Mouse (Mus musculus) urinary bladder, postnatal 4 days (tissue): ENCODE results near the gene Mrtfa.

Experiments
- DNase-seq, 2 experiments: peaks; one replicate each; pipeline ENCODE4 v3.0.0; 2021 to 2022; ENCODE audit warnings: low spot score in 2 of 2

The Mrtfa gene

GRCm38 (mm10) chr15:81156453-81156852, 34.1 kb downstream of the Mrtfa start:
- DNase-seq, result no peak

GRCm38 (mm10) chr15:81155845-81156244, 34.7 kb downstream of the Mrtfa start:
- no peak for DNase-seq

DNA sequence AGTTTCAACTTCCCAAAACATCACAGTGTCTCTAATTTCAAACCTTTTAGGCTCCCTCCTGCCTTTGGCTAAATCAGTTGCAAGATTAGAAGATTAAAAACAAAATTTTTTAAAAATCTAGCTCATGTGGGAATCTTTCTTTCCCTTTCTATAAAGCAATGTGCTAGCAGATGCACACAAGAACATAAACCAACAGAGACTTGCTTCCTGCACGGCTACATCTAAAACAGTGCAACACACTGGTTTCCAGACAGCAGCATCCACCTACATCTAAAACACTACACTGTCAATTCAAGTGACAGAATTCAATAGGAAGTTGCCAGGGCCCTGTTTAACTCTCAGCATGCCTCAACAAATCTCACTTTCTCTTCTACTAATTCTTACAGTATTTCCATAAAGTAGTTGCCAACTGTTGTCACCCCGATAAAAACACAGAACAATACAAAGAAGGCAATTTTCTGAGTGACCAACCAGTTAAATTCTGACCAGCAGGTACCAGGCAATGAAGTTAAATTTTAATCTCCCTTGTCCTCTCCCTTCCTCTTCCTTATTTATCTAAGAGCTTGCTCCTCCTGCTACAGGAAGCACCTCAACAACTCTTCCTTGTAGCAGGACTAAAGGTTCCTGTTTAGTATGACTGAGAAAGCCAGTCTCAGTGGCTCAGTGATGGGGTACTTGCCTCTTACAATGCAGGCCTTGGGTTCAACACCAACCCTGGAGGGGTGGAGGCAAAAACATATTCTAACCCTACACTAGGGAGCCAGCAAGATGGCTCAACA, 35.5 kb downstream of the Mrtfa start:
- DNase-seq, result no peak

DNA sequence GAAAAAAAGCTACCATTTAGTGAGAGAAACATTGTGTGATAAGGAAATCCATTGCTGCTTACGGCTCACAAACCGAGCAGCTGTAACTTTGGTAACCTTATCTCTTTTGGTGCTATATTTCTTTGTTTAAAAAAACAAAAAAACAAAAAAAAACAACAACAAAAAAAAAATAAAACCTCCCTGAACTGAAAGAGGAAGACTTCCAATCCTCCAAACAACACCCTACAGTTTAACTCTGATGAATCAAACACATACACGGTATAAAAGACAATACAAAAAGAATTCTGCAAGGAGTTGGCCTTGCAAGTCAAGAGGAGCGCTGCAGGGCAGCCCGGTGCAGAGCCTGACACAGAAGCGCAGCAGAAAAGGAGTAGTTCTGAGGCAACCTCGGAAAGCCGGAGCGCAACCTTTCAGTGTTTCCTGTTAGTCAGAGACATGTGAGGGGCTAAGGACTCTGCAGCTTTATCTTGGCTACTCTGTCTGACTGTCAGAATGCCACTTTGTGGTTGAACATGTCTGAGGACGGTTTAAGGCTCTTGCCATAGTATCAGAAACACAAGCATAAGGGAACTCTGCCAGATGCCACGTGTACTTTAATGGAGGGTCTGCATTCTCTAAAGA, 48.5 kb downstream of the Mrtfa start:
- DNase-seq, result no peak

- DNase-seq, result no peak
Measured at GRCm38 (mm10) chr15:81140004-81140403, 50.6 kb downstream of the Mrtfa start.

GRCm38 (mm10) chr15:81137298-81137697, 53.3 kb downstream of the Mrtfa start:
- no peak for DNase-seq

GRCm38 (mm10) chr15:81133781-81134180, 56.8 kb downstream of the Mrtfa start:
- no peak for DNase-seq

DNA sequence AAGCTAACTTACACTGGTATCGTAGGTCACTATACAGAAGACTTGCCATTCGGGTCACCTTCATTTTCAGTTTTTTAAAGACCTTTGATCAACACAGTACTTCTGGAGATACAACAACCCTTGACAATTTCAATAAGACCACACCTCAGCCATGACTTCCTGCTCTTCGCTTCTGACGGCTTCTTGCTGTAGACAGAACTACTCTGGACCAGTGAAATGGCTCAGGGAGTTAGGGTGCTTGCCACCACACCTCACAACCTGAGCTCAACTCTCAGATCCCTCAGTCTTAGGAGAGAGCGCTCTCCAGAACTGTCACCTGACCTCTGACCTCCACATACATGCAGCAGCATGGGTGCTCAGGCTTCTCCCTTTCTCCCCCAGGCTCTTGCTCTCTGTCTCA, 59.4 kb downstream of the Mrtfa start:
- DNase-seq, result no peak

DNA sequence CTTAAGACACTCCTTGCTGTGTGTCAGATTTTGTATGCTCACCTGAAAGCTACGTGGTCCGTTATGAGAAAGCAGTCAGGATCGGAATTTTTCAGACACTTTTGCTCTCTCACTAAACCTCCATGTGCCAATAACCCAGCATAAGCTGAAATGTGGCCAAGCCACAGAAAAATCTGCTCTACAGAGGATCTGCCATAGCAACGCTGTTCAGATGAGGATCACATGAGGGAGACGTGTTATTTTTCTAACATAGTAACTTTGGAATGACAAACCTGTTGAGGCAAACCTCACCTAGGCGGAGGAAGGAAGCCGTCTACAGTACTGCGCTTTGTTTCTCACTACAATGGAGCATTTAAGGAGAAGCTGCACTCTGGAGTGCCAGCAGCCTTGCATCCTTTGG, 60.6 kb downstream of the Mrtfa start:
- no peak for DNase-seq

DNA sequence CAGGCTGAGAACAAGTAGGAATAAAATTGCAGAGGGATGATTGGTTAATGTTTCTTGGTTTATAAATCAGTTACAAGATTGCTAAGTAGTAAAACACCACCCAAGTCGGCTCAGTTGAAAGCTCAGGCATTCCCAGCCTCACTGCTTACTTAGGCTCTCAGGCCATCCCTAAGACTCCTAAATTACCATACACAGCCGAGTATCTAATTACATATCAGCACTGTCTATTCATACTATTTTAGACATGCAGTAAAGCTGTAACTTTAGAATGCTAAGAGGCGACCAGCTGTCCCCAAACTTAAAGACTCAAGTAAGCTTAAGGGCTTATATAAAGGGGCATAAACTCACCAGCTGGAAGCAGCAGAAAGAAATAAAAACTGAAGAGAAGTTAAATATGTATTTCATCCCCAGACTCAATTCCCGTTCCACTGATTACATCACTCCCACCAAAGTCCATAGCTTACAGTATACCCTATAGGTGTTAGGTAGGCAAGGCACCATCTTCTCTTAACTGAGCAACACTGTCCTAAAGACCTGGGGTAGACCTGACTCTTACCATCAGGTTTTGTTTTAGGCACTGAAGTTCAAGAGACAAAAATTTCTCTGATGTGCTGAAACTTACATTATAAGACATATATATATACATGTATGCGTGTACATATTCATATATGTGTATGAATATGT, 62.3 kb downstream of the Mrtfa start:
- no peak for DNase-seq

DNA sequence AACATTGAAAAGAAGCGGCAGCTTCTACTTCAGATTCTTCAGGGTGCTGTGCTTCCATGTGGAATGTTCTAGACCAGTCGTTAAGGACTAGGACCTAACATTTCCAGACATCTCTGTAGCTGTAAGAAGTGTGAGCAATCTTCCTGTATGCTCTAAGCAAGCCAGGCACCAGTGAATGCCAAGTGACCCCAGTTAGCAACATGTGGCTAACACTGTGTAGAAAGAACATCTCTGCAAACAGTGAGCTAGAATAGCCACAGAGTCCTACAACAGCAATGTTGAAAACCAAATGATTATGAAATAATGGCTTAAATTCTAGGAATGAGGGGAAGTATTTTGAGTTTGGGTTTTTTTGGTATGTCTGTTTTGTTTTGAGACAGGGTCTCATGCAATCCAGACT, 66.3 kb downstream of the Mrtfa start:
- DNase-seq, result no peak

DNA sequence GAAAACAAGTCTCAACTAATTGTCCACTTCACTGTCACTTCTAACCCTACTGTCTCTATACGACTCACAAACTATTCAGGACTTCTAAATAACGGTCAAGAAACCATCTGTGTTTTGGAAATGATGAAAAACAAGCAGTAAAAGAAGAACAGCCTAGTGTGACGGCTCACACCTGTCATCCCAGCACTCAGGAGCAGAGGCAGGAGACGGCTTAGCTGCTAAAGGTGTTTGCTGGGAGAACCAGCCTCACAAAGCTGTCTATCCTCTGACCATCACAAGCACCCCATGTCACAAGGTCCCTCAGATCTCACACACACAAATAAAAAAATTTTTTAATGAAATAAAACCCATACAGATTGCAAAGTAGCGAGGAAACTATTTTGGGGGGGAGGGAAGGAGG, 67.4 kb downstream of the Mrtfa start:
- DNase-seq, result no peak

DNA sequence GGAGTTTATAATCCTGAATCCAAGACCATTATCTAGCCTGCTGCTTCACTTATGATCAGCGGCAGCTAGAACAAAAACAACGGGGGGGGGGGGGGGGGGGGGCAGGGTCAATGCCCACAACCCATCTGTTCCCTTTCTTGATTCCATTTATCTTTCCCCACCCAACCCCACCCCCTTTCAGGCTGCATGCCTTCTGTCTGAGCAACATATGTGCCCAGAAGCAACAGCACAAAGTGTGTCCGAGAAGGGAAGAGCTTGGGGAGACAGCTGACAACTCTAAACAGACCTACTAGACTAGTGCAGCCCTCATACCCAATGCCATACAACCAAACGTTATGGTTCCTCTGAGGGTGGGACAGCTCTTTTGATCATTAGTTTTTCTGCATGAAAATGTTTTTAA, 68.0 kb downstream of the Mrtfa start:
- no peak for DNase-seq

DNA sequence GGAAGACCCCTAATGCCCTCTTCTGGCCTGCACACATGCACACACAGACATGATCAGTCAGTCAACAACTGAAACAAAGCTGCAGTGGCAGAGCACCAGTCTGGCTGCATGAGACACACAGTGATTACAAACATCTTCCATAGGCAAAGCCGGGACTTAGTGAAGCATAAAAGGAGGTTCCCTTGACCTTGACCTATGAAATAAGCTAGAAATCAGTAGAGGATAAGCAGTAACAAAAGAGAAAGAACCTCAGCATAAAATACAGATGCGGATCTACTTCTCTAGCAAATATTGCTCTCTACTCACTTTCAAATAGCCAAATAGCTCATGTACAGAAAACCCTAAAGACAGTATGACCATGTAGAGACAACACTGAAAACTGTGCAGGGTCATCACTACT, 68.5 kb downstream of the Mrtfa start:
- DNase-seq, result no peak

DNA sequence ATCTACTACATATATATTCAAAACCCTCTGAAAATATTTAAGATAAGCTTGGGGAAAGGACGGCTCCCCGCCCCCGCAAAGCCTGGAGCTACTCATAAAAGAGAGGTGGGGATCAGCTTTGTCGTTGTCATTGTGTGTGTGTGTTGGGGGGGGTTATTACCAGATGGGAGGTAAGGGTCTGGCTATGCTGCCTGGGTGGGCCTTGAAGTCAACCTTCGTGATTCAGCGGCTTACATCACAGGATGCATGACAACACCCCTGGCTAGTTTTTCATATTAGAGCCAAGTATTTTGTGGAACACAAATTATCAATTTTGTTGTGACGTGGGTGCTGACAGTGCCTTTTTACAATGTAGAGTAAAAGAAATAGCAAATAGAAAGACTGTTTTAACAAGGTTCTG, 69.6 kb downstream of the Mrtfa start:
- DNase-seq, result no peak

DNA sequence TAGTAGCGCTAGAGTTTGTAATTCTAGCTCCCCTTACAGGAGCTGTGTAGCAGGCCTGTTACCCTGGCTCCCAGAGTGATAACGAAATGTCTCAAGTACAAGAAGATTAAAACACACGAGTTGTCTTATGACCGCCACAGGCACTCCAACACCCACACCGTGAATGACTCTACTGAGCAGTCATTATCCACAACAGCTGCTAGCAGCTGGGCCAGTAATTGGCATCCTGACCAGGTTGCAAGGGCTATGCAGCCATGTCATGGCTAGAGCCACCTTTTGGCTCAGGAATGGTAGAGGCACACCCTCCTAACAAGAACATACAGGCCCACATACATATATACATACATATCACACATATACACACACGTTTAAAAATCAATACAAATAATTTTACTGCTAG, 70.4 kb downstream of the Mrtfa start:
- no peak for DNase-seq

GRCm38 (mm10) chr15:81118226-81118625, 72.3 kb downstream of the Mrtfa start:
- DNase-seq, result no peak

- DNase-seq, result no peak
Measured at GRCm38 (mm10) chr15:81112589-81112988, 78.0 kb downstream of the Mrtfa start.

- no peak for DNase-seq
Measured at GRCm38 (mm10) chr15:81110315-81110714, 80.2 kb downstream of the Mrtfa start.

GRCm38 (mm10) chr15:81105962-81106361, 84.6 kb downstream of the Mrtfa start:
- no peak for DNase-seq

GRCm38 (mm10) chr15:81104585-81105259, 85.8 kb downstream of the Mrtfa start:
- DNase-seq, result no peak

GRCm38 (mm10) chr15:81103500-81103899, 87.1 kb downstream of the Mrtfa start:
- DNase-seq, result no peak
